Mouse (Mus musculus) liver (tissue): ENCODE results near the gene Auts2.

Experiments used
- DNase-seq: peaks from one replicate; pipeline ENCODE4 v3.0.0-alpha.2; 2020; ENCODE audit warnings: mixed read lengths

Auts2 gene

DNA sequence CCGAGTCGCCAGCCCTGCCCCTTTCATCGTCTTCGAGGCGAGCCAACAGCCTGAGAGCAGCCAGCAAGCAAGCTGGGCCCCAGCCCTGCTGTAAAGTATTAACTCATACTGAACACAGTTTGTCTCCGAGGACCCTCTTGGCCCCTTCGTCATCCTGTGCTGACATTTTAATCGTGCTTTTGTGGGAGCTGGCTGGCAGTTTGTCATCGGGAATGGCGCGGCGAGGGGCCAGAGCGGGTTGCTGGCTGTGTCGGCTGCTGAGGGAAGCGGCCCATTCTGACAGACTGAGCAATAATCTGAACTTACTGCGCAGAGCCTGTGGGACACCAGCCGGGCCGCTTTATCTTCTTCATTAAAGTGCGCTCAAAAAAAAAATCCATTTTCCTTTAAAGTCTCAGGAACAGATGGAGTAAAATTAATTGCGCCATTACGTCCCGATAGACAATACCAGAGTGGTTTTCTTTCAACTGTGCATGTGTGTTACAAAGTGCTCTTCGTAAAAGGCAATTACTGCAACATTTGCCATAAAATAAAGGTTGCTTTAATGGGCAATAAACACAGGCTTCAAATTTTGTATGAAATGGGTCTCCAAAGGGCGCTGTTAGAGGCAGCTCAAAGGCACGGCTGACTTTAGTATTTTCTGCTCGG lies 957.3 kb downstream of the Auts2 start:
- DNase-seq = peak; percentile 29

- DNase-seq = no peak
Observed at GRCm38 (mm10) chr5:131584260-131585135, 958.6 kb downstream of the Auts2 start.

DNA sequence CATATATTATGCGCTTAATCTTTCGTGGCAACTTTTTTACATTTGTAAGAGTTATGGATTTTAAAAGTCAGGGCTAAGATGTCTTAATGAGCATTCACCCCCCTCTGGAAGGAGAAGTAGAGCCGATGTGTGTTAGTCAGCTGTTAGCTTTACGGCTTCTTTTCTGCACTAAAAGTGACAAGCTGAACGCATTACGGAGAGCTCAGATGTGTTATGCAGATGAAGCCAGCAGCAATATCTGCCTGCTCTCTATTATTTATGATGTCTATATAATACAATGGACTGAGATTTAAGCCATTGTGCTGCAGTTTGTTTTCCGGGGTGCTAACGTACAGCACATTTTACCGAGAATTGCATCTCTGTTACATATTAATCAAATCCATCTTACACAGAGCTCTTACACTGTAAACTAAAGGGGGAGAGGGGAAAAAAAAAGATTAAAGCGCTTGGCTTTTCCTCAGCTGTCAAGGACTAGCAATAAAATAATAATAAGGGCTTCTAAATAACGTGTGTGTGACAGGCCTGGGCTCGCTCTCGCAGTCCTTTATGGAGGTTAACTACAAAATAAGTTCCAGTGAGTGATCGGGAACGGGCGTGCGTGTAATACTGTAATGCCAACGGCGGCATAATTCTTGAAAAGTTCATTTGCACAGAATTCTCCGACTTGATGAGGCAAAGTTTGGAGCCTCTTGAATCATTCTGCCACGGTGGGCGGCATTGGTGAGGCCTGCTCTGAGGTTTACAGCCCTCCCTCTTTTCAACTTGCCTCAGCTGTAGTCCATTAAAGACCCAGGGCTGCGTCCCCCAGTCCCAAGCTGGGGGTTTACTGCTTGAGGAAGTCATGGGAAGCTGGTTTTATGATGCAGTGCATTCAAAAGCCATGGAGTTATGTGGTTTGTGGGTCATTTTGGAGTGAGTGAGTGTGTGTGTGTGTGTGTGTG lies 961.8 kb downstream of the Auts2 start:
- no peak for DNase-seq

- DNase-seq = no peak
Observed at GRCm38 (mm10) chr5:131578737-131579136, 964.4 kb downstream of the Auts2 start.

- DNase-seq = no peak
Observed at GRCm38 (mm10) chr5:131575733-131576265, 967.3 kb downstream of the Auts2 start.

DNA sequence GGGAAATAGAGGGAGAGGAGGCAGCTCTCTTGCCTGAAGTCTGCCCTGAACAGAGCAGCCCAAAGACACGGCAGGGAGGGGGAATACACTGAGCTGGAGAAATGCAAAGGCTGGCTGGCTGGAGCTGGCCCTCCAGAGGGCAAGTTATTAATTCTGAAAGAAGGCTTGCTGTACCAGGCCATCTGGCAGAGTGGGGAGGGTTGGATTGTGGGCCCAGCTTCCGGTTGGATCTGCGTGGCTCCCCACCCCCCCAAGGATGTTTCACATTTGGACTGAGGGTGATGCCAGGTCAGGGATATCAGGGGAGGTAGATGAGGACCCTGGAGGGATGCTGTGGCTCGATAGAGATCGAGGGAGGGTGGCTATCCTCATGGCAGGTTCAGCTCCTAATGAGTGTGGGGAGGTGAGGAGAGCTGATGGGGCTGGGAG lies 968.0 kb downstream of the Auts2 start:
- DNase-seq = no peak

GRCm38 (mm10) chr5:131574469-131575085 lies 968.6 kb downstream of the Auts2 start:
- no peak for DNase-seq

GRCm38 (mm10) chr5:131573296-131574177 lies 969.6 kb downstream of the Auts2 start:
- DNase-seq = no peak

- DNase-seq = no peak
Observed at GRCm38 (mm10) chr5:131566032-131566431, 977.1 kb downstream of the Auts2 start.

DNA sequence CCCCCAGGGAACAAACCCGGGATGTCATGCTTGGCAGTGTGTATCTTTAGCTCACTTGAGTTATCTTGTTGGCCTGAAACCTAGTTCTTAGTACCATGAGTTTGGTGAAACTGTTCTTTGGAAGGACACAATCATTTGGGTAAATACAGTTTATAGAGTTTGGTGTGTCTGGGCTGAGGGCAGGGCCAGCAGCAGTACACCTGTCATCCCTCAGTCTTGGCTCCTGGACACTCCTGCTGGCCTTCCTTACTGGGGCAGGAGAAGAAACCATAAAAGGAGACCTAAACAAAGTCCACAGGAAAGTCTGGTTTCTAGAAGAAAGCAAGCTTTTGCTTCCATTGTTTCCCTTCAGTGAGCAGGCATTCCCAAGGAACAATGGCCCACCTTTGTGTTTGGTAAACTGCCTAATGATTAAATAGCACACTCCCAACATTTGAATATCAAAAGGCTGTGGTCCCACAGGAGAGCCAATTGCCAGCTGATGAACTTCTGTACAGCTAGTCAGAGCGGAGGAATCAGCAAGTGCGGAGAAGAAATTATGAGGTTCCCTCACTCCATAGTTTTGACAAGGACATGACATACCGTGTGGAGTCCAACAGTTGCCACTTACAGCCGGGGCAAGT lies 979.4 kb downstream of the Auts2 start:
- no peak for DNase-seq

DNA sequence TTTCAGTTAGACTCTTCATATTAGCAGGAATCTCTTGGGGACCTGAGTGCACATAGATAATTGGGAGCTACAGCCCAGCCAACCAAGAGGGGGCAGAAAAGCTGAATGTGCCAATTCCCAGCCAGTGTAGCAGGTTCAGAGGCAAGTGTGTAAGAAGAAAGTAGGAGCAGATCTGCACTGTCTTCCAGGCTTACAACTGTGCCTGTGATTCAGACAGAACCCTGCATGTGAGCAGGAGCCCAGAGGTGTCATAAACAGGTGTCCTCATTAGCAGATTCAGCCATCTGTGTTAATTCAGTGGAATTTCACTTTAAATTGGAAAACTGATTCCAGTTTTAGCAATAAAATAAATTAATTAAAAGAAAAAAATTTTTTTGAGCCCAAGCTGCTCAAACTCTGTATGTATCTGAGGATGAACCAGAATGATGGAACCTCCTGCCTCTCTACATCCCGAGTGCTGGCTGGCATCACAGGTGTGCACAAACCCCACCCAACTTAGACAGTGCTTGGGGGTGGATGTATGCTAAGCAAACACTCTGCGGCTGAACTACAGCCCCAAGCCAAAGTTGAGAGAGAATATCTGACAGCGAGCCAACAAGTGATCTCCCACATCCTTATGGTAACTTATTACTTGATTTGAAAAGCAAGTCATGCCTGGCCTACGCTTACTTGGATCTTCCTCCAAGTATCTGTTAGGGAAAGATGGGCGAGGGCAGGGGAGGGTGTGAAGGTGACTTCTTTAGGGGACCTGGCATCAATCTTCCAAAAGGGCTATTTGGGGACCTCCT lies 982.2 kb downstream of the Auts2 start:
- no peak for DNase-seq

DNA sequence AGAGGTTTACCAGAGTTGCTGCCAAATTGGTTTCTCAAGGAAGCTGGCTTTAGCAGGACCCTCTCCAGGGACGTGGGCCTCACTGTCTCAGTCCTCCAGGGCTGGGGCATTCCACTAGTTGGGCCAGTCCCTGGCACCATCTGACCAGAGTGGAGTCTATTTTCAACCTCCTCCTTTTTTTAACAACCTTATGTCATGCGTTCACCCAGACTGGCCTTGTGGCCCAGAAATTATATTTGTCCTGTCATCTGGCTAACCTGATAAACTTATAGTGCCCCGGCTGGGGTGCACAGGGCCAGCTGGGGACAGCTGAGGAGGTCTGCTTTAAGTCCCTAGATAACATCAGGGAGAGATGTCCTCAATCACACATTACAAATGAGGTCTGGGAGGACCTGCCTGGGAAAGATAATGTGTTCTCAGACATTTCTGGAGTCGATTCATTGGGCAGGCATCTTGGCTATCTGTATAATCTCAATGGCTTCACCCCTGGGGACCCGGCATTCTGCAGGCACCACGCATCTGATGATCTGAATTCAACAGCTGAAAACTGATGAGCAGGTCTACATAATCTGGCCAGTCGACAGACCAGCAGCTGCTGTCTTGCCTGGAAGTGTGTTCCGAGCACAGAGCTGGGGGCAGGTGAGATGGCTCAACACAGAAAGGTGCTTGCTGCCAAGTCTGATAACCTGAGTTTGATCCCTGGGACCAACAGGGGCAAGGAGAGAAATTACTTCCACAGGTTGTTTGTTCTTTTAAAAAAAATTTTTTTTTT lies 984.6 kb downstream of the Auts2 start:
- DNase-seq = no peak

DNA sequence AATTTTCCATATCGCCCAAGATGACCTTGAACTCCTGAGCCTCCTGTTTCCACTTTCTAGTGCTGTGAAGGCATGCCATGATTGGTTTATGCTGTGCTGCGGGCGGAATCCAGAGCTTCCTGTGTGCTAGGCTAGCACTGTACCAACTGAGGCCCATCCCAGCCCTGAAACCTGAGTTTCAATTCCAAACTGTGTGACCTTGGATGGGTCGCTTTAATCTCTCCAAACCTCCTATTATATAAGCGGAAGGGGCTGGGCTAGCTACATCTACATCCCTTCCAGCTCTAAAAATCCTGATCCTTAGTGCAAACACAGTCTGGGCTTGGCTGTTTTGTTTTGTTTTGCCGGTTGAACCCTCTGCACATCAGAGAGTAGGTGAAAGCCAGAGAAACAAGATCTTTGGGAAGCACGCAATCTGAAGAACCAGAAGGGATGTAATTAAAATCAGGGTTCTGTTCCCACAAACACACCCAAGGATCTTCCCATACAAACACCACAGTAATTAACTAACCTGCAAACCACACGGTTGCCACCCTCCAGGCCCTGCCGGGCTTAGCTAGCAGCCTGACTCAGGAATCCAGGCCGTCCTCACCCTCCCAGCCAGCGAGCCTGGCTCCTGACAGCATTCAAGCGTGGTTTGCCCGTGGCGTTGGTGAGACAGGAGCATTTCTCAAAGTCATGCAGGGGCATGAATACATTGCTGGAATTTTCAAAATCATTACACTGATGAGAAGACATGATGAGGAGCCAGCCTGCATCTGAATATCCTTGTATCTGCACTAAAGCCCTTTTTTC lies 985.4 kb downstream of the Auts2 start:
- no peak for DNase-seq

- no peak for DNase-seq
Observed at GRCm38 (mm10) chr5:131548932-131549563, 994.1 kb downstream of the Auts2 start.

- no peak for DNase-seq
Observed at GRCm38 (mm10) chr5:131547926-131548325, 995.2 kb downstream of the Auts2 start.

DNA sequence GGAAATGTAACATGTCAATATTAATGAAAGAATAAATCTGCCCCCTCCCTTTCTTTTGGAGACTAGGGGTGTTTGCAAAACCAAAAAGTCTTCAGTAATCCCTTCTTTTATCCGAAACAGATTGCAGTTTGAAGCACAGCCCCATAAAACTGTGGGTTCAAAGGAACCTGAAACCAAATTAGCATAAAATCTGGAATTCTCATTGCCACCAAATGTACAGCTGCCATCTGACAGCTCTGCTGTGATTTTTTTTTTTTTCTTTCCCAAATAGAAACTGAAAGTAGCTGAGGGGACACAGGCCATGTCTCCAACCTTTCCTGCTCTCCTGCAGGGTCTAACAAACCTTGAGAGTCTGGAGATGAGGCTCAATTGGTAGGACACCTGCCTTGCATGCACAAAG lies 996.7 kb downstream of the Auts2 start:
- DNase-seq = no peak

- DNase-seq = no peak
Observed at GRCm38 (mm10) chr5:131544381-131544780, 998.8 kb downstream of the Auts2 start.
